Mouse (Mus musculus): ENCODE results near the gene Gpr21.
A peak's percentile ranks its signal among the peaks of the same experiment; 100 is the strongest.
"Not testable (repeated sequence)": the region's sequence is repeated elsewhere in the genome, so short reads cannot be mapped to it uniquely, and the experiment has no call there.

Gene Gpr21

GRCm38 (mm10) chr2:37516030-37516710 lies at the start of gene Gpr21:
Gene Gpr21 (plus strand): TSS chr2:37516332.
- DNase-seq, result no peak

GRCm38 (mm10) chr2:37479559-37479958 lies 36.6 kb upstream of the Gpr21 start:
- no peak for DNase-seq

- DNase-seq, result no peak
Observed at GRCm38 (mm10) chr2:37480039-37480438, 36.1 kb upstream of the Gpr21 start.

- peak; percentile 2 for DNase-seq
Observed at GRCm38 (mm10) chr2:37484165-37484564, 32.0 kb upstream of the Gpr21 start.

GRCm38 (mm10) chr2:37485370-37485769 lies 30.8 kb upstream of the Gpr21 start:
- peak; percentile 80 for DNase-seq

- no peak for DNase-seq
Observed at GRCm38 (mm10) chr2:37486408-37486807, 29.7 kb upstream of the Gpr21 start.

- DNase-seq, result no peak
Observed at GRCm38 (mm10) chr2:37488956-37489355, 27.2 kb upstream of the Gpr21 start.

GRCm38 (mm10) chr2:37497321-37497720 lies 18.8 kb upstream of the Gpr21 start:
- DNase-seq, result no peak

- not testable (repeated sequence) for DNase-seq
Observed at GRCm38 (mm10) chr2:37505856-37506255, 10.3 kb upstream of the Gpr21 start.

GRCm38 (mm10) chr2:37511134-37511901 lies 4.8 kb upstream of the Gpr21 start:
- DNase-seq, result no peak

GRCm38 (mm10) chr2:37516922-37517462 lies 860 bp downstream of the Gpr21 start:
- no peak for DNase-seq

GRCm38 (mm10) chr2:37518561-37519285 lies 2.6 kb downstream of the Gpr21 start:
- DNase-seq, result no peak

GRCm38 (mm10) chr2:37519286-37519640 lies 3.1 kb downstream of the Gpr21 start:
- DNase-seq, result no peak

GRCm38 (mm10) chr2:37527587-37527986 lies 11.5 kb downstream of the Gpr21 start:
- DNase-seq, result no peak

GRCm38 (mm10) chr2:37529397-37529796 lies 13.3 kb downstream of the Gpr21 start:
- no peak for DNase-seq

GRCm38 (mm10) chr2:37530766-37531165 lies 14.6 kb downstream of the Gpr21 start:
- no peak for DNase-seq

GRCm38 (mm10) chr2:37531639-37532038 lies 15.5 kb downstream of the Gpr21 start:
- no peak for DNase-seq

- peak; percentile 25 for DNase-seq
Observed at GRCm38 (mm10) chr2:37549346-37550012, 33.3 kb downstream of the Gpr21 start.

GRCm38 (mm10) chr2:37556366-37556765 lies 40.2 kb downstream of the Gpr21 start:
- no peak for DNase-seq

GRCm38 (mm10) chr2:37565579-37565978 lies 49.4 kb downstream of the Gpr21 start:
- DNase-seq, result no peak

GRCm38 (mm10) chr2:37566035-37566434 lies 49.9 kb downstream of the Gpr21 start:
- DNase-seq, result no peak

GRCm38 (mm10) chr2:37569888-37570287 lies 53.8 kb downstream of the Gpr21 start:
- DNase-seq, result no peak
